Mouse (Mus musculus): ENCODE results near the gene Cul5. TPM values are rescaled to one million over a fixed set of nuclear protein-coding genes. Genes with fewer than 3 reads are reported as not detected.
A peak's percentile ranks its signal among the peaks of the same experiment; 100 is the strongest.

The Cul5 gene
- 6.1 and 8.7 TPM in 2 replicates for polyA plus RNA-seq (2012; rRNA removed)

- WGBS: 64% methylated on average over 5 of the region's 5 CpGs
- H3K27ac ChIP-seq (ENCODE audit: control insufficient read depth, insufficient read depth, low read length): no peak within 1 kb of the TSS
- no peak for TF ChIP-seq CTCF (IDR thresholded peaks at IDR 0.05; ENCODE audit: borderline replicate concordance, control insufficient read depth, extremely low read depth, insufficient read depth, low read length, poor library complexity)
- no peak for TF ChIP-seq POLR2A (IDR thresholded peaks at IDR 0.05; ENCODE audit: control insufficient read depth, extremely low read depth, insufficient read depth, low read length, poor library complexity)
- DNase-seq: peak; percentile 66
- no peaks in the 10 kb centered on the region for H3K36me3 ChIP-seq (ENCODE audit: control insufficient read depth, insufficient read depth, low read length)
- peaks cover 5% of the 10 kb centered on the region for H3K4me1 ChIP-seq (replicated peaks; ENCODE audit: control insufficient read depth, insufficient read depth, low read length)
- no peak within 1 kb of the TSS for H3K4me3 ChIP-seq (ENCODE audit: control insufficient read depth, insufficient read depth, low read length)
- H3K27me3 ChIP-seq (ENCODE audit: control insufficient read depth, insufficient read depth, low read length): no peaks in the 10 kb centered on the region
Observed at GRCm38 (mm10) chr9:53669680-53670219, at the start of gene Cul5. Gene Cul5 (minus strand): TSS chr9:53670014.

- peaks cover 10% of the 10 kb centered on the region for H3K4me1 ChIP-seq (replicated peaks; ENCODE audit: control insufficient read depth, insufficient read depth, low read length)
- peak within 1 kb of the TSS; percentile 19; the same call in 1 of the 2 replicates for H3K27ac ChIP-seq (ENCODE audit: control insufficient read depth, insufficient read depth, low read length)
- 2% methylated on average over 49 of the region's 49 CpGs for WGBS
- H3K4me3 ChIP-seq (ENCODE audit: control insufficient read depth, insufficient read depth, low read length): peak within 1 kb of the TSS; percentile 52
- H3K36me3 ChIP-seq (ENCODE audit: control insufficient read depth, insufficient read depth, low read length): no peaks in the 10 kb centered on the region
- H3K27me3 ChIP-seq (ENCODE audit: control insufficient read depth, insufficient read depth, low read length): peaks cover 5% of the 10 kb centered on the region; the same call in 1 of the 2 replicates
- no peak; the same call in 1 of the 2 replicates for TF ChIP-seq CTCF (IDR thresholded peaks at IDR 0.05; ENCODE audit: borderline replicate concordance, control insufficient read depth, extremely low read depth, insufficient read depth, low read length, poor library complexity)
- TF ChIP-seq POLR2A (IDR thresholded peaks at IDR 0.05; ENCODE audit: control insufficient read depth, extremely low read depth, insufficient read depth, low read length, poor library complexity): no peak
- DNase-seq: peak; percentile 82
Observed at GRCm38 (mm10) chr9:53705992-53706696, 36.3 kb upstream of the Cul5 start, which contains the start of gene Rab39. Gene Rab39 (minus strand): TSS chr9:53706232.

- 2% methylated on average over 28 of the region's 28 CpGs for WGBS
- H3K27ac ChIP-seq (ENCODE audit: control insufficient read depth, insufficient read depth, low read length): peak overlapping the region; percentile 19; the same call in 1 of the 2 replicates
- DNase-seq: peak; percentile 54
- no peaks in the 10 kb centered on the region for H3K36me3 ChIP-seq (ENCODE audit: control insufficient read depth, insufficient read depth, low read length)
- peak overlapping the region; percentile 52 for H3K4me3 ChIP-seq (ENCODE audit: control insufficient read depth, insufficient read depth, low read length)
- TF ChIP-seq CTCF (IDR thresholded peaks at IDR 0.05; ENCODE audit: borderline replicate concordance, control insufficient read depth, extremely low read depth, insufficient read depth, low read length, poor library complexity): peak; percentile 9; the same call in 1 of the 2 replicates
- no peak for TF ChIP-seq POLR2A (IDR thresholded peaks at IDR 0.05; ENCODE audit: control insufficient read depth, extremely low read depth, insufficient read depth, low read length, poor library complexity)
- peaks cover 10% of the 10 kb centered on the region for H3K4me1 ChIP-seq (replicated peaks; ENCODE audit: control insufficient read depth, insufficient read depth, low read length)
- H3K27me3 ChIP-seq (ENCODE audit: control insufficient read depth, insufficient read depth, low read length): peaks cover 5% of the 10 kb centered on the region; the same call in 1 of the 2 replicates
Observed at GRCm38 (mm10) chr9:53705491-53705991, 35.7 kb upstream of the Cul5 start.

- peaks cover 5% of the 10 kb centered on the region; the same call in 1 of the 2 replicates for H3K27me3 ChIP-seq (ENCODE audit: control insufficient read depth, insufficient read depth, low read length)
- H3K27ac ChIP-seq (ENCODE audit: control insufficient read depth, insufficient read depth, low read length): no peak overlapping the region
- no peak for TF ChIP-seq CTCF (IDR thresholded peaks at IDR 0.05; ENCODE audit: borderline replicate concordance, control insufficient read depth, extremely low read depth, insufficient read depth, low read length, poor library complexity)
- TF ChIP-seq POLR2A (IDR thresholded peaks at IDR 0.05; ENCODE audit: control insufficient read depth, extremely low read depth, insufficient read depth, low read length, poor library complexity): no peak
- WGBS: 97% methylated on average over 1 of the region's 1 CpGs
- H3K4me1 ChIP-seq (replicated peaks; ENCODE audit: control insufficient read depth, insufficient read depth, low read length): peaks cover 10% of the 10 kb centered on the region
- no peak for DNase-seq
- H3K36me3 ChIP-seq (ENCODE audit: control insufficient read depth, insufficient read depth, low read length): no peaks in the 10 kb centered on the region
- no peak overlapping the region for H3K4me3 ChIP-seq (ENCODE audit: control insufficient read depth, insufficient read depth, low read length)
Observed at GRCm38 (mm10) chr9:53702991-53703390, 33.2 kb upstream of the Cul5 start.

- H3K27me3 ChIP-seq (ENCODE audit: control insufficient read depth, insufficient read depth, low read length): peaks cover 2% of the 10 kb centered on the region; the same call in 1 of the 2 replicates
- H3K27ac ChIP-seq (ENCODE audit: control insufficient read depth, insufficient read depth, low read length): no peak overlapping the region
- H3K36me3 ChIP-seq (ENCODE audit: control insufficient read depth, insufficient read depth, low read length): no peaks in the 10 kb centered on the region
- H3K4me1 ChIP-seq (replicated peaks; ENCODE audit: control insufficient read depth, insufficient read depth, low read length): peaks cover 3% of the 10 kb centered on the region
- DNase-seq: no peak
- TF ChIP-seq POLR2A (IDR thresholded peaks at IDR 0.05; ENCODE audit: control insufficient read depth, extremely low read depth, insufficient read depth, low read length, poor library complexity) (no peak), CTCF (IDR thresholded peaks at IDR 0.05; ENCODE audit: borderline replicate concordance, control insufficient read depth, extremely low read depth, insufficient read depth, low read length, poor library complexity) (no peak)
- no peak overlapping the region for H3K4me3 ChIP-seq (ENCODE audit: control insufficient read depth, insufficient read depth, low read length)
- WGBS: 3% methylated on average over 4 of the region's 4 CpGs
Observed at GRCm38 (mm10) chr9:53700496-53700895, 30.7 kb upstream of the Cul5 start.

GRCm38 (mm10) chr9:53695846-53696245 is 26.0 kb upstream of the Cul5 start:
- no peak overlapping the region for H3K27ac ChIP-seq (ENCODE audit: control insufficient read depth, insufficient read depth, low read length)
- TF ChIP-seq CTCF (IDR thresholded peaks at IDR 0.05; ENCODE audit: borderline replicate concordance, control insufficient read depth, extremely low read depth, insufficient read depth, low read length, poor library complexity) (no peak), POLR2A (IDR thresholded peaks at IDR 0.05; ENCODE audit: control insufficient read depth, extremely low read depth, insufficient read depth, low read length, poor library complexity) (no peak)
- DNase-seq: no peak
- no peaks in the 10 kb centered on the region for H3K36me3 ChIP-seq (ENCODE audit: control insufficient read depth, insufficient read depth, low read length)
- H3K4me1 ChIP-seq (replicated peaks; ENCODE audit: control insufficient read depth, insufficient read depth, low read length): no peaks in the 10 kb centered on the region
- H3K4me3 ChIP-seq (ENCODE audit: control insufficient read depth, insufficient read depth, low read length): no peak overlapping the region
- no peaks in the 10 kb centered on the region for H3K27me3 ChIP-seq (ENCODE audit: control insufficient read depth, insufficient read depth, low read length)
- 91% methylated on average over 5 of the region's 5 CpGs for WGBS
